Mouse (Mus musculus) thymus, postnatal 36 days (tissue): ENCODE results near the gene Atxn1.

Experiments used
- DNase-seq, 2 experiments: peaks; one replicate each; pipeline ENCODE4 v3.0.0; 2022; ENCODE audit warnings: mixed read lengths in 2 of 2

The Atxn1 gene

GRCm38 (mm10) chr13:45661283-45662185 lies 303.3 kb downstream of the Atxn1 start:
- DNase-seq: no peak

GRCm38 (mm10) chr13:45659813-45660212 lies 305.0 kb downstream of the Atxn1 start:
- DNase-seq: no peak

- no peak for DNase-seq
Measured at GRCm38 (mm10) chr13:45658343-45658742, 306.5 kb downstream of the Atxn1 start.

- no peak for DNase-seq
Measured at GRCm38 (mm10) chr13:45657176-45657575, 307.6 kb downstream of the Atxn1 start.

GRCm38 (mm10) chr13:45651652-45652241 lies 313.1 kb downstream of the Atxn1 start:
- DNase-seq: no peak

GRCm38 (mm10) chr13:45649197-45649812 lies 315.5 kb downstream of the Atxn1 start:
- DNase-seq: no peak

GRCm38 (mm10) chr13:45643780-45644395 lies 320.9 kb downstream of the Atxn1 start:
- DNase-seq: no peak

GRCm38 (mm10) chr13:45642913-45643312 lies 321.9 kb downstream of the Atxn1 start:
- no peak for DNase-seq

- no peak for DNase-seq
Measured at GRCm38 (mm10) chr13:45640431-45640830, 324.4 kb downstream of the Atxn1 start.

- DNase-seq: no peak
Measured at GRCm38 (mm10) chr13:45638281-45638680, 326.5 kb downstream of the Atxn1 start.

GRCm38 (mm10) chr13:45637324-45637723 lies 327.5 kb downstream of the Atxn1 start:
- peak in 1 of 2 experiments; percentile 19 for DNase-seq

GRCm38 (mm10) chr13:45636435-45636834 lies 328.4 kb downstream of the Atxn1 start:
- no peak for DNase-seq

- no peak for DNase-seq
Measured at GRCm38 (mm10) chr13:45633918-45634317, 330.9 kb downstream of the Atxn1 start.

- DNase-seq: no peak
Measured at GRCm38 (mm10) chr13:45632133-45632532, 332.7 kb downstream of the Atxn1 start.

GRCm38 (mm10) chr13:45630518-45631290 lies 334.1 kb downstream of the Atxn1 start:
- no peak for DNase-seq

GRCm38 (mm10) chr13:45629750-45630149 lies 335.1 kb downstream of the Atxn1 start:
- no peak for DNase-seq

GRCm38 (mm10) chr13:45628341-45628740 lies 336.5 kb downstream of the Atxn1 start:
- DNase-seq: no peak

- no peak for DNase-seq
Measured at GRCm38 (mm10) chr13:45627206-45627751, 337.5 kb downstream of the Atxn1 start.

GRCm38 (mm10) chr13:45625740-45626139 lies 339.1 kb downstream of the Atxn1 start:
- no peak for DNase-seq

- DNase-seq: no peak
Measured at GRCm38 (mm10) chr13:45623846-45624245, 341.0 kb downstream of the Atxn1 start.

- DNase-seq: no peak
Measured at GRCm38 (mm10) chr13:45622871-45623546, 341.8 kb downstream of the Atxn1 start.

- DNase-seq: no peak
Measured at GRCm38 (mm10) chr13:45620687-45621086, 344.1 kb downstream of the Atxn1 start.
